Mouse (Mus musculus) forebrain, embryonic 12.5 days (tissue): ENCODE measurements around the gene Sema5a. TPM values are rescaled to one million over a fixed set of nuclear protein-coding genes. Genes with fewer than 3 reads are reported as not detected.

Source experiments
- ATAC-seq: fragments of 200-750 bp; cut with Nextera tagmentation; 2 replicates; pipeline ENCODE4 v1.8.0; 2017; ENCODE audit warnings: moderate TSS enrichment; ENCODE audit not compliant: low FRiP score
- H3K27ac ChIP-seq: fragments of 300-500 bp; sonication (generic); 2 replicates; pipeline ENCODE4 v1.5.1; 2016; ENCODE audit warnings: mild to moderate bottlenecking
- H3K27me3 ChIP-seq: fragments of 300-500 bp; sonication (generic); 2 replicates; pipeline ENCODE4 v1.6.1; 2016; ENCODE audit warnings: mild to moderate bottlenecking
- H3K36me3 ChIP-seq: fragments of 300-500 bp; sonication (generic); replicated peaks from 2 replicates; pipeline ENCODE4 v1.6.1; 2016; ENCODE audit warnings: mild to moderate bottlenecking
- H3K4me1 ChIP-seq: fragments of 300-500 bp; sonication (generic); 2 replicates; pipeline ENCODE4 v1.6.1; 2016
- H3K4me2 ChIP-seq: fragments of 300-500 bp; sonication (generic); 2 replicates; pipeline ENCODE4 v1.6.1; 2016; ENCODE audit warnings: mild to moderate bottlenecking, moderate library complexity
- H3K4me3 ChIP-seq: fragments of 300-500 bp; sonication (generic); replicated peaks from 2 replicates; pipeline ENCODE4 v1.5.1; 2016; ENCODE audit warnings: mild to moderate bottlenecking
- H3K9ac ChIP-seq: fragments of 300-500 bp; sonication (generic); 2 replicates; pipeline ENCODE4 v1.6.1; 2016; ENCODE audit warnings: mild to moderate bottlenecking
- H3K9me3 ChIP-seq: fragments of 300-500 bp; sonication (generic); 2 replicates; pipeline ENCODE4 v1.6.1; 2016
- WGBS: fragments of 180-500 bp; shearing (Covaris S2); methylation state at CpG from one replicate; pipeline ENCODE4 v1.1.7; 2016; 5-methylcytosine and 5-hydroxymethylcytosine counted together
- polyA plus RNA-seq: library from polyadenylated mRNA; unstranded; fragments of >200 nt; fragmentation: Nextera tagmentation; extraction: Ambion mirVana; gene quantifications from 2 replicates; pipeline ENCODE4 v1.2.1, GENCODE M21; 2016

Sema5a gene
- polyA plus RNA-seq, 1 experiment from 2014 or later: 20.7 TPM

GRCm38 (mm10) chr15:32396241-32396890 lies 151.8 kb downstream of the Sema5a start:
- ATAC-seq: no peak
- 84% methylated on average over 3 of the region's 3 CpGs for WGBS
- H3K27me3 ChIP-seq: no peaks in the 10 kb centered on the region
- H3K9ac ChIP-seq: no peak overlapping the region
- no peak overlapping the region for H3K4me3 ChIP-seq
- H3K27ac ChIP-seq: no peak overlapping the region
- no peaks in the 10 kb centered on the region for H3K36me3 ChIP-seq
- H3K4me2 ChIP-seq: no peak overlapping the region
- H3K4me1 ChIP-seq: no peaks in the 10 kb centered on the region
- H3K9me3 ChIP-seq: no peaks in the 10 kb centered on the region

- no peak overlapping the region for H3K9ac ChIP-seq
- no peaks in the 10 kb centered on the region for H3K27me3 ChIP-seq
- no peaks in the 10 kb centered on the region for H3K4me1 ChIP-seq
- no peaks in the 10 kb centered on the region for H3K36me3 ChIP-seq
- no peaks in the 10 kb centered on the region for H3K9me3 ChIP-seq
- WGBS: 87% methylated on average over 3 of the region's 3 CpGs
- no peak for ATAC-seq
- no peak overlapping the region for H3K4me2 ChIP-seq
- no peak overlapping the region for H3K27ac ChIP-seq
- no peak overlapping the region for H3K4me3 ChIP-seq
Measured at GRCm38 (mm10) chr15:32397064-32397463, 152.5 kb downstream of the Sema5a start.

DNA sequence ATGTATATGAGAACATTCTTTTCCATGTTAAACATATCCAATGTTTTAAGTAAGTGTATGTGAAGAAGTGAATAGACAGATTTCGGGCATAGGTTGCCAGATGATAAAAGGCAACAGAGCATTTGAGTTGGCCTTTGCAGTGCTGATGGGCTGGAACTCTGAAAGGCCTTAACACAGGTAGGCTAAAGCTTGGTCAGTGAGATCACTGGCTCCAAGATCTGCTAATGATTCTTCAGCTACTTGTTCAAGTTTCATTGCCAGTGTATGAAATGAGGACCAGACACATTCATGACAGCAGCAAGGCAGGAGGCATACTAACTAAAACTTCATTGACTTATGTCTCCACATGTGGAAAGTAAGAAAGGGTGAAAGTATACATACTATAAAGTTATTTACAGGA lies 154.1 kb downstream of the Sema5a start:
- Histone ChIP-seq H3K4me1 (no peaks in the 10 kb centered on the region), H3K27ac (no peak overlapping the region), H3K4me2 (no peak overlapping the region), H3K9ac (no peak overlapping the region), H3K9me3 (no peaks in the 10 kb centered on the region), H3K27me3 (no peaks in the 10 kb centered on the region), H3K36me3 (no peaks in the 10 kb centered on the region), H3K4me3 (no peak overlapping the region)
- no peak for ATAC-seq
- 95% methylated on average over 1 of the region's 1 CpGs for WGBS

DNA sequence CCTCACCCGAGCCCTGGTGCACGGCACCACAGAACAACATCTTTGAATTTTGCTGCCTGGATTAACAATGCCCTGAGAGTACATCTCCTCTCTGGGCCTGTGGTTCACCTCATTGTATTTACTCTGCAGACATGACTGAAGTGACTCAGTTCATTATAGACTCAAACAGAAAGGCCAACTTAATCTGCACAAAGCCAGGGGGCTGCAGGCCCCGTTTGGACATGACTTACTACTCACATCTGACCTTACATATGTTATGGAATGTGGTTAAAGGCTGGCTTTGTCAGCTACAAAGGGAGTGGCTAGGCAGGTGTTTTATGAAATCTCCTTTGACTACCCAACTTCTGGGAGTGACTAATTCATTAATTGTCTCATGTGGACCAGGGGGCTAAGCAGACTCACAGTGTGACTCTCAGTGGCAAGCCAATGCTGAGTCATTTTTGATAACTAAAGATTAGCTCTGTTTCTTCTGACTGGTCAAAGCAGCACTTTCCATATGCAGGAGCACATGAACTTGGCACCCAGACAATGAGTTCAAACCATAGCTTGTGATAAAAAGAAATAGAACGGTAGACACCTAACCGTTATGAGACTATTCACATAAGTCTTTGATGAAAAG lies 157.4 kb downstream of the Sema5a start:
- no peak for ATAC-seq
- Histone ChIP-seq H3K9me3 (no peaks in the 10 kb centered on the region), H3K4me2 (no peak overlapping the region), H3K4me3 (no peak overlapping the region), H3K36me3 (no peaks in the 10 kb centered on the region), H3K4me1 (no peaks in the 10 kb centered on the region), H3K9ac (no peak overlapping the region), H3K27ac (no peak overlapping the region), H3K27me3 (no peaks in the 10 kb centered on the region)
- WGBS: 62% methylated on average over 5 of the region's 5 CpGs

DNA sequence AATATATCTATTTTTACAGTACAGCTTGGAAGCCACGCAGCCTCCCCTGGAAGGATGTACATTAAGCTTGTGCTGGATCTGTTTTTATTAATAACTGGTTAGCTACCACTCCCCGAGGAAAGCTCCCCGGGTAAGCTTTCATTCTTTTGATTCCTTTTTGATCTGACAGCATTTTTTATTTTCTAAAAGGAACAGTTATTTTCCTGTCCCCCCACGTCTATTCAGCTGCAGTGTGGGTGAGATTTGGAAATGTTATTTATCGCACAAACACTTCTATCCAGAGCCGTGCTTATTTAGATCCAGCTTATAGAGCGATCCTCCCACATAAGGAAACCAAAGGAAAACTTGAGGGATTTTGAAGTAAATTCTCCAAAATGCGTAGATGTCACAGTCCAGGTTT lies 158.7 kb downstream of the Sema5a start:
- Histone ChIP-seq H3K27me3 (no peaks in the 10 kb centered on the region), H3K4me3 (no peak overlapping the region), H3K9ac (no peak overlapping the region), H3K4me1 (no peaks in the 10 kb centered on the region), H3K27ac (no peak overlapping the region), H3K9me3 (no peaks in the 10 kb centered on the region), H3K4me2 (no peak overlapping the region), H3K36me3 (no peaks in the 10 kb centered on the region)
- WGBS: 84% methylated on average over 8 of the region's 8 CpGs
- ATAC-seq: no peak

DNA sequence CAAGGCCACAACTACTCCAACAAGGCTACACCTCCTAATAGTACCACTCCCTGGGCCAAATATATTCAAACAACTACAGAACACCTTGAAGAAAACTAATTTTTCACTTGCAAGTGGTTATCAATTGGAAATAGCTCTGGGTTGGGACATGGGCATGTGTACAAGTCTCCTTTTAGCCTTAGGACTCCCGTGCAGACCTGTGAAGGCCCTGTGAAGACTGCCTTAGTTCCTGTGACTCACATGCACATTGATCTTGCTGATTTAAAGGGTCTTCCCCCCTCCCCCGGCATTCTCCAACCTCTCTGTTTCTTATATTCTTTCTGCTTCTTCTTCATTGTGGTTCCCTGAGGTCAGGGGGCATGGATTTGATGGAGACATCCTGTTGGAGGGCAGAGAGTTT lies 161.8 kb downstream of the Sema5a start:
- no peaks in the 10 kb centered on the region for H3K27me3 ChIP-seq
- no peaks in the 10 kb centered on the region for H3K4me1 ChIP-seq
- no peaks in the 10 kb centered on the region for H3K9me3 ChIP-seq
- no peak overlapping the region for H3K27ac ChIP-seq
- 86% methylated on average over 2 of the region's 2 CpGs for WGBS
- H3K36me3 ChIP-seq: no peaks in the 10 kb centered on the region
- no peak overlapping the region for H3K9ac ChIP-seq
- H3K4me3 ChIP-seq: no peak overlapping the region
- H3K4me2 ChIP-seq: no peak overlapping the region
- no peak for ATAC-seq

- Histone ChIP-seq H3K4me2 (no peak overlapping the region), H3K9me3 (no peaks in the 10 kb centered on the region), H3K27me3 (no peaks in the 10 kb centered on the region), H3K4me3 (no peak overlapping the region), H3K36me3 (no peaks in the 10 kb centered on the region), H3K27ac (no peak overlapping the region), H3K9ac (no peak overlapping the region), H3K4me1 (no peaks in the 10 kb centered on the region)
- 87% methylated on average over 3 of the region's 3 CpGs for whole genome bisulfite sequencing
- no peak for ATAC-seq
Measured at GRCm38 (mm10) chr15:32407766-32408165, 163.2 kb downstream of the Sema5a start.

DNA sequence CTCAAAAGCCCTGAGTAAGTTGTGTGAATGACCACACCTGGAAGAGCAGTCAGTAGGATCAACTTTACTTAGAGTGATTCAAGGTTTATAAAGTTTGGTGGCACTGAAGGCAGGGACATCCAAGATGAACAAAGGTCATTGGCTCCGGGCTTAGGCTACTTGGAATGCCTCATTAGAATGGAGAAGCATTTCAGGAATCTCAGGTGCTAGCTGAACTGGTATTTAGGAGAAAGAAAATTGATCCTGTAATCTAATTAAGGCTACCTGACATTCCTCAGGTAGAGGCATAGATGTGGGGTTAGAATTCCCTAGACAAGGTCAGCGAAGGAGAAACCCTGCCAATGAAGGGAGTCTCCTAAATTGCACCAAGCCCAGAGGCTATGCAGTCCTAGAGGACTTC lies 171.7 kb downstream of the Sema5a start:
- no peak for ATAC-seq
- H3K27me3 ChIP-seq: no peaks in the 10 kb centered on the region
- no peaks in the 10 kb centered on the region for H3K4me1 ChIP-seq
- no peaks in the 10 kb centered on the region for H3K9me3 ChIP-seq
- no peak overlapping the region for H3K27ac ChIP-seq
- no peaks in the 10 kb centered on the region for H3K36me3 ChIP-seq
- no peak overlapping the region for H3K4me3 ChIP-seq
- no peak overlapping the region for H3K4me2 ChIP-seq
- no peak overlapping the region for H3K9ac ChIP-seq
- WGBS: 93% methylated on average over 2 of the region's 2 CpGs

GRCm38 (mm10) chr15:32422631-32423030 lies 178.0 kb downstream of the Sema5a start:
- H3K27ac ChIP-seq: no peak overlapping the region
- no peak overlapping the region for H3K4me3 ChIP-seq
- no peaks in the 10 kb centered on the region for H3K36me3 ChIP-seq
- H3K27me3 ChIP-seq: no peaks in the 10 kb centered on the region
- 84% methylated on average over 6 of the region's 6 CpGs for WGBS
- ATAC-seq: no peak
- H3K4me1 ChIP-seq: no peaks in the 10 kb centered on the region
- H3K4me2 ChIP-seq: no peak overlapping the region
- no peak overlapping the region for H3K9ac ChIP-seq
- H3K9me3 ChIP-seq: no peaks in the 10 kb centered on the region

DNA sequence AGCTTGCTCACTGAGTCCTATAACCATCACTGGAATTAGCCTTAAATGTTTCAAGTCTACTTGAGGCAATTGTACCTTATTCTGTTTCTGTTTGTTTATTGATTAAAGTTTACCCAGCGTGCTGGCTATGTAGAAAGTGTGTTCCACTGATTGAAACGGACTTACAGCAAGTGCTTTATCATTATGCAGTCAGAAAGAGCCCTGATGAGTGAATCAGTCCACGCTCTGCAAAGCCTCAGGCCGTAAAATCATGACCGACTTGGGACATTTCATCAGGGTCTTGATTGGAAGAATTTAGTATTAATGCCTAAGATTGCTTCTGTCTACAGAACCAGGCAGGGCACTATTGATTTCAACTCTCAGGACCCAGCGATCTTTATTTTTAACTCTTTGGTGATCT lies 178.5 kb downstream of the Sema5a start:
- Histone ChIP-seq H3K27me3 (no peaks in the 10 kb centered on the region), H3K9me3 (no peaks in the 10 kb centered on the region), H3K4me2 (no peak overlapping the region), H3K9ac (no peak overlapping the region), H3K36me3 (no peaks in the 10 kb centered on the region), H3K4me3 (no peak overlapping the region), H3K27ac (no peak overlapping the region), H3K4me1 (no peaks in the 10 kb centered on the region)
- ATAC-seq: no peak
- WGBS: 90% methylated on average over 6 of the region's 6 CpGs

- peak; percentile 55; the same call in 1 of the 2 replicates for ATAC-seq
- WGBS: 69% methylated on average over 7 of the region's 7 CpGs
- H3K27ac ChIP-seq: no peak overlapping the region
Measured at GRCm38 (mm10) chr15:32427188-32427924, 182.7 kb downstream of the Sema5a start.

DNA sequence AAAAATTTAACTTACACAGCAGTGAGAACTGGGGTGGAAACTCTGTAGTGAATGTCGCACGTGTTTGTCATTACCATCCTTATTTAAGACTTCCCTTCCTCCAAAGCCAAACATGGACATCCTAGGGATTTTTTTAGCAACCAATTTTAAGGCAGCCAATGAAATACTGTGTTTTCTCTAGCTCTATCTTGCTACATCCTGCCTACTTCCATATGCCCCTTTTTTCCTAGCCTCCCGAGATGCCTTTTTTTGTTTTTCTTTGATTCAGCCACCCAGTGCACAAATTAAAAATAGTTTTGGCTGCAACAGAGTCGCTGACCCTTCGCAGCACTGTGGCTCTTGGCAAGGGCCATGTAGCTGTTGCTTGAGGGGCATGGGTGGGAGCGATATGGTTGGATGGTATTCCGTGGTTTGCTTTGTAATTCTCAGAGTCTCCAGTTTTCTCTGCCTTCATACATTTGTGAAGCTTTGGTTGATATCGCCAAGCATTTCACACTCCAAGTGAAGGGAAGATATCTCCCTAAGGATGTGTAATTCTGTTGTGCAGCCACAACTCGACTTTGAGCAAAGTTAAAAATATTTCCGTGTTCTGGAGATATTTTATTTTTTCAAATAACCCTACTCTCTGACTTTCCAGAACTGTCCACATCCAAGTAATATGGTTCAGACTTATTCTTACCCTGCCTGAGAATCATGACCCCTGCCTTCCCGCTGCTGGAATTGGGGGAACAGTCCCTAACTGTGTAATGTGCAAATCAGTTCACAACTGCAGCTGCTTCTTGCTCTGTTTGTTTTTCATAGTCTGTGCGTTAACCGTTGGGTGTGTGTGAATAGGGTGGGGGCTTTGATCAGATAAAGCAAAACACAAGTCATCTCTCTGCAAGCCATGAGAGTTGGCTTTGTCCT lies 188.6 kb downstream of the Sema5a start:
- no peaks in the 10 kb centered on the region for H3K27me3 ChIP-seq
- WGBS: 68% methylated on average over 13 of the region's 13 CpGs
- peak overlapping the region; percentile 13; the same call in 1 of the 2 replicates for H3K27ac ChIP-seq
- H3K4me1 ChIP-seq: peaks cover 11% of the 10 kb centered on the region
- no peak overlapping the region for H3K9ac ChIP-seq
- no peak for ATAC-seq
- H3K4me2 ChIP-seq: no peak overlapping the region
- no peaks in the 10 kb centered on the region for H3K36me3 ChIP-seq
- no peaks in the 10 kb centered on the region for H3K9me3 ChIP-seq
- H3K4me3 ChIP-seq: no peak overlapping the region

More at GRCm38 (mm10) chr15:32427188-32427924, 182.7 kb downstream of the Sema5a start:
- no peak overlapping the region for H3K4me3 ChIP-seq
- H3K4me1 ChIP-seq: no peaks in the 10 kb centered on the region
- H3K9ac ChIP-seq: no peak overlapping the region
- no peaks in the 10 kb centered on the region for H3K9me3 ChIP-seq
- no peak overlapping the region for H3K4me2 ChIP-seq
- H3K27me3 ChIP-seq: no peaks in the 10 kb centered on the region
- no peaks in the 10 kb centered on the region for H3K36me3 ChIP-seq
